Mouse (Mus musculus) hindbrain, embryonic 14.5 days (tissue): ENCODE results near the gene Wfdc1. TPM values are rescaled to one million over a fixed set of nuclear protein-coding genes. Genes with fewer than 3 reads are reported as not detected.

Experiments used
- ATAC-seq: fragments of 200-750 bp; cut with Nextera tagmentation; 2 replicates; pipeline ENCODE4 v1.8.0; 2017; ENCODE audit warnings: moderate number of reproducible peaks, mild to moderate bottlenecking, moderate TSS enrichment, moderate library complexity; ENCODE audit not compliant: low FRiP score
- DNase-seq: peaks from one replicate; pipeline ENCODE4 v3.0.0-alpha.2; 2015; ENCODE audit warnings: low spot score
- H3K27ac ChIP-seq: fragments of 300-500 bp; sonication (generic); 2 replicates; pipeline ENCODE4 v1.5.1; 2014; ENCODE audit warnings: mild to moderate bottlenecking, moderate library complexity
- H3K27me3 ChIP-seq: fragments of 300-500 bp; sonication (generic); 2 replicates; pipeline ENCODE4 v1.6.1; 2014; ENCODE audit warnings: mild to moderate bottlenecking, low read length, mixed read lengths; ENCODE audit not compliant: control insufficient read depth, insufficient read depth
- H3K36me3 ChIP-seq: fragments of 300-500 bp; sonication (generic); replicated peaks from 2 replicates; pipeline ENCODE4 v1.6.1; 2014; ENCODE audit not compliant: control insufficient read depth, insufficient read depth
- H3K4me1 ChIP-seq: fragments of 300-500 bp; sonication (generic); replicated peaks from 2 replicates; pipeline ENCODE4 v1.6.1; 2014; ENCODE audit warnings: antibody characterized with exemption, low read length, mixed read lengths; ENCODE audit not compliant: control insufficient read depth, insufficient read depth
- H3K4me2 ChIP-seq: fragments of 300-500 bp; sonication (generic); replicated peaks from 2 replicates; pipeline ENCODE4 v1.6.1; 2014; ENCODE audit warnings: mild to moderate bottlenecking, moderate library complexity
- H3K4me3 ChIP-seq: fragments of 300-500 bp; sonication (generic); replicated peaks from 2 replicates; pipeline ENCODE4 v1.5.1; 2014; ENCODE audit warnings: mild to moderate bottlenecking, low read length
- H3K9ac ChIP-seq: fragments of 300-500 bp; sonication (generic); 2 replicates; pipeline ENCODE4 v1.6.1; 2014
- H3K9me3 ChIP-seq: fragments of 300-500 bp; sonication (generic); 2 replicates; pipeline ENCODE4 v1.6.1; 2016; ENCODE audit warnings: low read length; ENCODE audit not compliant: control insufficient read depth
- WGBS: fragments of 180-500 bp; shearing (Covaris S2); extraction: QIAGEN DNeasy Blood & Tissue Kit; methylation state at CpG from one replicate; pipeline ENCODE4 v1.1.7; 2014; 5-methylcytosine and 5-hydroxymethylcytosine counted together
- polyA plus RNA-seq: library from polyadenylated mRNA; unstranded; fragments of >200 nt; fragmentation: Nextera tagmentation; extraction: Ambion mirVana; gene quantifications from 2 replicates; pipeline ENCODE4 v1.2.1, GENCODE M21; 2014

The Wfdc1 gene
- polyA plus RNA-seq: 5.5 and 6.1 TPM in 2 replicates

DNA sequence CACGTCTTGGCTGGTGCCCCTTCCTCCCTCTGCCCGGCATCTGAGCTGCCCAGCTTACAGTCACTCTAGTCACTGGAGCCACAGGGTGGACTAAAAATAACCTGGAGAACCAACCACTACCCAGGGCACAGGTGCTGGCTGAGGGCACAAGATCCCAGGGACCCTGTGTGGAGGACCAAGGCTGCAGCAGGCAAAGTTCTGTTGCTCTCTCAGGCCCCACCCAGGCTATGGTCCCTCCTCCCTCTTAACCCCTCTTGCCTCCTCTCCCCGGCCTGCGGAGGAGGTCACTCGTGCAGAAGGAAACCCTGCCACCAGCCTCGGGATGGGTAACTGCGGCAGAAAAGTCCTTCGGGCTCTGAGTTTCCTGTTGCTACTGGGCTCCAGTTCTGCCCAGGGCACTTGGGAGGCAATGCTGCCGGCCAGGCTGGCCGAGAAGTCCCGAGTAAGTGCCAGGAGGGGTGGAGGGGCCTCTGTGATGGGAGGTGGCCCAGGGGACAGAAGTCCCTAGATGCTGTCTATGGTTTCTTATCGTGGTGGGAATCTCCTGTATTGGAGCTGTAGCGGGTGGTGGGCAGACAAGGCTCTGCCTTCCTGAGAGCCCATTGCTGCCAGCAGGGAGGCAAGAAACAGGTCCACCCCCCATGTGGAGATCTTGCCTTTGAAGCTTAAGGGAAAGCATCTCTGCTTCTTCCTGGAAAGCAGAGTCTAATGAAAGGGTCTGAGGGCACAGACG is at the start of gene Wfdc1:
TSS of gene Wfdc1 (plus strand) at position 147 of the 733 bp plus-strand sequence.
- Histone ChIP-seq H3K4me3 (no peak within 1 kb of the TSS), H3K9ac (no peak within 1 kb of the TSS), H3K27me3 (no peaks in the 10 kb centered on the region), H3K4me2 (no peak within 1 kb of the TSS), H3K27ac (no peak within 1 kb of the TSS), H3K36me3 (no peaks in the 10 kb centered on the region), H3K9me3 (no peaks in the 10 kb centered on the region), H3K4me1 (0 out of 2 replicates have a peak, but pooled peaks cover 3% of the 10 kb centered on the region)
- 27% methylated on average over 14 of the region's 14 CpGs for WGBS
- no peak for DNase-seq
- no peak for ATAC-seq

DNA sequence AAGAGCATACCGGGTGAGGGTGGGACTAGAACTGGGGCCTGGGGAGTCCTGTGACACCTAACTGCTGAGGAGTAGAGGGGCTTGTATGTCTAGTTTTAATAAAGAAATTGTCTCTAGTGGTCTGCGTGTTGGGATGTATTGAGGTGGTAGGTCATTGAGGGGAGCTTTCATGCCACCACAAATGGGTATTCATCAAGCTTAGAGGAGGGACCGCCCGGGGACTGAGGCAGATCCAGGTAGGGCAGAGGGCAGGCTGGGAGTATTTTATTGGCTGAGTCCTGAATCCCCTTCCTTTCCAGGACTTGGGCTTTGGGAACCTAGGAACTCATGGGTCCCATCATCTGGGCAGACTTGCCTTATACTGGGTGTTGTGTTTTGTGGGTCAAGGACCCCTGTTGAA is 49.4 kb upstream of the Wfdc1 start:
- ATAC-seq: no peak
- 88% methylated on average over 4 of the region's 4 CpGs for WGBS

DNA sequence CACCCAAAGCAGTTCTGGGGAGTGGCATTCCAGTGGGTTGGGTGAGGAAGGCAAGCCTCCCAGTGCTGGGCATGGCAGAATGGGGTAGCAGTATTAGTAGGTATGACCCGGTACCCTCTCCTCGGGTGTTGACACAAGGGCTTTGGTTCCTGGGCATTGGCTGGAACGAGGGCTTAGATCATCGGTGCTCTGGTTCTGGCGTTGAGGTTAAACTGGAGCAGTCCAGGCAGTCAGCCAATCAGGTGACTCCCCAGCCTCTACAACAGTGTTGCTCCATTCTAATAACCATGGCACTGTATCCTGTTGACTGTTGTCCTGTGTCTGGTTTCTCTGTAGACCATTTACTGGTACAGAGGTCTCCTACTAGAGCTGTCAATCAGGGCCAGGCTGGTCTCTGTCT is 48.6 kb upstream of the Wfdc1 start:
- no peak overlapping the region for H3K27ac ChIP-seq
- H3K4me3 ChIP-seq: no peak overlapping the region
- no peak overlapping the region for H3K9ac ChIP-seq
- DNase-seq (no peak), ATAC-seq (no peak)
- no peaks in the 10 kb centered on the region for H3K36me3 ChIP-seq
- 95% methylated on average over 5 of the region's 5 CpGs for WGBS
- no peak overlapping the region for H3K4me2 ChIP-seq
- H3K27me3 ChIP-seq: no peaks in the 10 kb centered on the region
- H3K9me3 ChIP-seq: no peaks in the 10 kb centered on the region
- H3K4me1 ChIP-seq: no peaks in the 10 kb centered on the region

More for the DNA sequence above, 49.4 kb upstream of the Wfdc1 start:
- H3K4me1 ChIP-seq: no peaks in the 10 kb centered on the region
- H3K27me3 ChIP-seq: no peaks in the 10 kb centered on the region
- H3K4me3 ChIP-seq: no peak overlapping the region
- H3K27ac ChIP-seq: no peak overlapping the region
- H3K4me2 ChIP-seq: no peak overlapping the region
- DNase-seq: no peak
- no peaks in the 10 kb centered on the region for H3K36me3 ChIP-seq
- H3K9ac ChIP-seq: no peak overlapping the region
- H3K9me3 ChIP-seq: no peaks in the 10 kb centered on the region

DNA sequence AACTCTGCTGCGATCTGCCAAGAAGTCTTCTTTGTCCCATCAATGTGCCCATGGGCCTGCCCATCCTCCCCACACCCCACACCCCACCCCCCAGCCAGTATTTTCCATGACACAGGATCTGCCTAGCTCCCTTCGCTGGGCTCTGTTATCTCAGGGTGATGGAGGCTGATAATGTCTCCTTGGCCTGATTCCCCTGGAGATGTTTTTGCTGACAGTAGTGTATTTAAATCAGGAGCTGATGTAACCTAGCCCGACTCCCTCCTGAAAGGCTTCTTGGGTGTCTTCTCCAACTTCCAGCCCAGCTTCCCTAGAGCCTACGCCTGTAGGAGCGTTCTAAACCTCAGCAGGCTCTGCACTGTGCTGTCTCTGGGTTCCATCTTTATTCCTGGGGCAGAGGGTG is 47.3 kb upstream of the Wfdc1 start:
- no peak overlapping the region for H3K9ac ChIP-seq

DNA sequence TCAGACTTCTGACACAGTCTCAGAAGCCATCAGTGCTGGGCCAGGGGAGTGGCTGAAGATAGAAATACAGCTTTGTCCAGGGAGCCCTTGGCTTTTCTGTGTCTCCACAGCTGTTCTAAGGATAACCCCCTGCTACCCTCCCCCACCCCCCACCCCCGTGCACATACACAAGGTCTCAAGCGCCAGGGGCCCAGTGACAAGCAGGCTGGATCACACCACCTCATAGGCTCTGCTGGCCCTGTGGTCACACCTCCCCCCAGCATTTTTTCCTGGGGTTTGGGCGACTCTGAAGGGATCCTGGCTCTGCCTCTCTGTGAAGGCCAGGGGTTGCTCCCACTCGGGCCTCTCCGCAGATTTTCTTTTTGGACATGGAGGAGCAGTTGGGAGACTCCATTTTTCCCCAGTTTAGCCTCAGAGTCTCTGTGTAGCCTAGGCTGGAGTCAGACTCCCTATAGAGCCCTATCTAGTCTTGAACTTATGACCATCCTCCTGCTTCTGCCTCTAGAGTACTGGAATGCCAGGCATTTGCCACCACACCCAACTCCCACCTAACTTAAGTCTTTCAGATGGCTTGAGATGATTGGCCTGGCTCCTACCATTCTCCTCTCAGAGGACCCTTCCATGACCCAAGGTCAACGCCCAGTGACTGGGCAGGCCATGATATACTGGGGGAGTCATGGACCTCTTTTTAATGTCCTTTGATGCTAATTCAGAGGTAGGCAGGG is 45.9 kb upstream of the Wfdc1 start:
- H3K36me3 ChIP-seq: no peaks in the 10 kb centered on the region
- H3K4me3 ChIP-seq: no peak overlapping the region
- H3K4me2 ChIP-seq: no peak overlapping the region
- no peaks in the 10 kb centered on the region for H3K9me3 ChIP-seq
- no peaks in the 10 kb centered on the region for H3K27me3 ChIP-seq
- H3K27ac ChIP-seq: no peak overlapping the region
- no peak overlapping the region for H3K9ac ChIP-seq
- WGBS: 70% methylated on average over 6 of the region's 6 CpGs
- no peaks in the 10 kb centered on the region for H3K4me1 ChIP-seq
- ATAC-seq: no peak
- no peak for DNase-seq

More for the DNA sequence above, 47.3 kb upstream of the Wfdc1 start:
- Histone ChIP-seq H3K27ac (no peak overlapping the region), H3K4me2 (no peak overlapping the region), H3K36me3 (no peaks in the 10 kb centered on the region), H3K9me3 (no peaks in the 10 kb centered on the region), H3K4me3 (no peak overlapping the region), H3K4me1 (no peaks in the 10 kb centered on the region), H3K27me3 (no peaks in the 10 kb centered on the region)
- ATAC-seq: no peak
- no peak for DNase-seq
- WGBS: 73% methylated on average over 5 of the region's 5 CpGs

DNA sequence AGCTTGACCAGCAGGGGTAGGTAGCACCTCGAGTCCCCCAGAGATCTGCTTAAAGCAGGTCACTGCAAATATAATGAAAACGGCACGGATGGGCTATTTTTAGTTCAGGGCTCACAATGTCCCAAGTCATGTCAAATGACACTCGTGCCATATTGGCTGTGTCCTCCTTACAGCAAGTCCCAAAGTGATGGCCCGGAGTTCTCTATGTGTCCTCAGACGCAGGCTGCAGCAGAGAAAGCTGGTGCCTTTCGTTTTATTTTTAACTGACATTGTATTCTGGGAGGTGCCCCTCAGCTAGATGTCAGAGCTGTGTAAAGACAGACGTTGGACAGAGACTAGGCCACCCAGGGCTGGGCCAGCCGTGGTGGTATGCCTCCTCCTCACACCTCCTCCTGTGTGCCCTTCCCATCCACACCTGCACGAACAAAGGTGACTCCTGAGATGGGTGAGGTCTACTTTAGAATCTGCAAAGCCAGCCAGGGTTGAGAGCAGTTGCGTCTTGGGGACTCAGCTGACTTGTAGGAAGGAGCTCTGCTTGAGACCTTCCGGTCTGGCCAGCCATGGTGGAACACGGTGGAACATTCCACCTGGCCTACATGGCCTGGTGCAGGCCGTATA is 45.2 kb upstream of the Wfdc1 start:
- Histone ChIP-seq H3K4me1 (no peaks in the 10 kb centered on the region), H3K4me3 (no peak overlapping the region), H3K27ac (no peak overlapping the region), H3K36me3 (no peaks in the 10 kb centered on the region), H3K9ac (no peak overlapping the region), H3K4me2 (no peak overlapping the region), H3K27me3 (no peaks in the 10 kb centered on the region), H3K9me3 (no peaks in the 10 kb centered on the region)
- WGBS: 90% methylated on average over 14 of the region's 14 CpGs
- DNase-seq (no peak), ATAC-seq (no peak)

DNA sequence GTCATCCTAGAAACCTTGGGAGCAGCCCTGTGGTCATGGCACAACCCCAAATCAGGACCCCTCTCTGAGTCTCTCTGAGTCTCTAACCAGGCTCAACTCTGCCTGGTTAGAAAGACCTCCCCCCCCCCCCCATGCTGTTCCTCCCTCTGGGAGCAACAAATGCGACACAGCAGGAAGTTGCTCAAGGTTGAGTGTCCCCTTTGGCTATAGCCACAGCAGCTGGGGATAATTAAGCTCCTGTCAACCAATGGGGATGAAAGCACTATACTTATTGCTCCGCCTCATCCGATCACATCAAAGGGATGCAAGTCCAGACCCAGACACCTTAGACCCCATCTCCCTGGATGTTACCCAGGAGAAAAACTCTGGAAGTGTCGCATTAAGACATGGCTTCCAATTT is 43.6 kb upstream of the Wfdc1 start:
- WGBS: 62% methylated on average over 4 of the region's 4 CpGs
- H3K36me3 ChIP-seq: no peaks in the 10 kb centered on the region
- DNase-seq (no peak), ATAC-seq (no peak)
- no peaks in the 10 kb centered on the region for H3K27me3 ChIP-seq
- no peaks in the 10 kb centered on the region for H3K9me3 ChIP-seq
- H3K9ac ChIP-seq: no peak overlapping the region
- no peak overlapping the region for H3K4me2 ChIP-seq
- no peaks in the 10 kb centered on the region for H3K4me1 ChIP-seq
- no peak overlapping the region for H3K27ac ChIP-seq
- no peak overlapping the region for H3K4me3 ChIP-seq

DNA sequence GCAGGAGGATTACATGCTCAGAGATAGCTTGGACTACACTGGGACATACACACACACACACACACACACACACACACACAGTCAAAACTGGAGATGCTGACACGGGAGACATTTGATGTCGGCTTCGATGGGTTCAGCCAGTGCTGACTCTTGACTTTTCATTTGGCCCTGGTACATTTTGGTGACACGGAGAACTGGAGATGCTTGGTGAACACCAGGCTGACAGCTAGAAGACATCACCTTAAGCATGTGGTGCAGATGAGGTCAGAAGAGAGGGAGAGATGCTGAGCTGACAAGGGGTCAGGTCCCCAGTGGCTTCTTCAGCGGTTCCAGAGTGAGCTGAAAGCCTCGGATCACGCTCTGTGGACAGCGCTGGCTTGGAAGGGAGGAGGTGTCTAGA is 43.1 kb upstream of the Wfdc1 start:
- WGBS: 82% methylated on average over 8 of the region's 8 CpGs
- no peak for ATAC-seq
- H3K27ac ChIP-seq: no peak overlapping the region
- no peak overlapping the region for H3K9ac ChIP-seq
- no peak for DNase-seq
- no peak overlapping the region for H3K4me2 ChIP-seq
- H3K4me1 ChIP-seq: no peaks in the 10 kb centered on the region
- no peaks in the 10 kb centered on the region for H3K9me3 ChIP-seq
- no peaks in the 10 kb centered on the region for H3K27me3 ChIP-seq
- H3K4me3 ChIP-seq: no peak overlapping the region
- H3K36me3 ChIP-seq: no peaks in the 10 kb centered on the region

DNA sequence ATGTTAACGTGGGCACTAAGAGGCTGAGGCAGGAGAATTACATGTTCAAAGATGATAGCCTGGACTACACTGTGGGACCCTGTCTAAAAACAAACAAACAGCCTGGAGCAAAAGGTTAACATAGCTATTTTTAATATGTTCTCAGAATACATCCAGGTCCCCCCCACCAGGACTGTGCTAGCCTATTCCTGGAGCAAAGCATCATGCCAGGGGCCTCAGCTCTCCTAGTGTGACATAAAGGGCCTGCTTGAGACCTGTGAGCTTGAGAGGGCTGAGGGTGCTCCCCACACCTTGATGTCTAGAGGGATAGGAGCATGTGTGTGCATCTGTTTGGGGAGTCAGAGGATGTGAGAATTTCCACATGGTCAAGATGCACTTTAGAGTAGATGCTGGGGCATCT is 42.4 kb upstream of the Wfdc1 start:
- Histone ChIP-seq H3K27me3 (no peaks in the 10 kb centered on the region), H3K36me3 (no peaks in the 10 kb centered on the region), H3K9ac (no peak overlapping the region), H3K27ac (no peak overlapping the region), H3K4me2 (no peak overlapping the region), H3K4me1 (no peaks in the 10 kb centered on the region), H3K4me3 (no peak overlapping the region), H3K9me3 (no peaks in the 10 kb centered on the region)
- no peak for DNase-seq
- WGBS: 91% methylated on average over 1 of the region's 1 CpGs
- ATAC-seq: no peak
